Mouse (Mus musculus) thymus, adult 2 months (tissue): ENCODE results near the gene Pygo2.

Source experiments
- CTCF ChIP-seq: fragments of 200-500 bp; IDR thresholded peaks from 2 replicates; pipeline ENCODE4 v1.5.1; 2012; ENCODE audit warnings: mild to moderate bottlenecking, control low read depth, low read length, moderate library complexity, borderline replicate concordance; ENCODE audit not compliant: control insufficient read depth, poor library complexity, insufficient read depth; ENCODE audit errors: extremely low read depth
- POLR2A ChIP-seq: fragments of 200-500 bp; IDR thresholded peaks from 2 replicates; pipeline ENCODE4 v1.6.1; 2012; ENCODE audit warnings: mild to moderate bottlenecking, low read length, control low read depth, moderate library complexity; ENCODE audit not compliant: control insufficient read depth, poor library complexity, insufficient read depth; ENCODE audit errors: extremely low read depth

GRCm38 (mm10) chr3:89394006-89394893 is 35.8 kb upstream of the Pygo2 start, which contains the start of gene Zbtb7b:
- TF ChIP-seq CTCF (no peak), POLR2A (no peak)
